Mouse (Mus musculus) stomach, embryonic 15.5 days (tissue): ENCODE results near the gene Mpig6b. TPM values are rescaled to one million over a fixed set of nuclear protein-coding genes. Genes with fewer than 3 reads are reported as not detected.

Experiments used
- ATAC-seq: fragments of 200-750 bp; cut with Nextera tagmentation; 2 replicates; pipeline ENCODE4 v1.8.0; 2017; ENCODE audit warnings: low read depth, moderate number of reproducible peaks, moderate TSS enrichment; ENCODE audit not compliant: insufficient read depth, low FRiP score
- H3K27ac ChIP-seq: fragments of 300-500 bp; sonication (generic); 2 replicates; pipeline ENCODE4 v1.5.1; 2015; ENCODE audit warnings: mild to moderate bottlenecking, inconsistent platforms
- H3K27me3 ChIP-seq: fragments of 300-500 bp; sonication (generic); replicated peaks from 2 replicates; pipeline ENCODE4 v1.6.1; 2015; ENCODE audit warnings: inconsistent platforms
- H3K36me3 ChIP-seq: fragments of 300-500 bp; sonication (generic); 2 replicates; pipeline ENCODE4 v1.6.1; 2015; ENCODE audit warnings: inconsistent platforms
- H3K4me1 ChIP-seq: fragments of 300-500 bp; sonication (generic); 2 replicates; pipeline ENCODE4 v1.6.1; 2015; ENCODE audit warnings: inconsistent platforms
- H3K4me2 ChIP-seq: fragments of 300-500 bp; sonication (generic); 2 replicates; pipeline ENCODE4 v1.6.1; 2015; ENCODE audit warnings: mild to moderate bottlenecking, inconsistent platforms
- H3K4me3 ChIP-seq: fragments of 300-500 bp; sonication (generic); replicated peaks from 2 replicates; pipeline ENCODE4 v1.5.1; 2015; ENCODE audit warnings: inconsistent platforms
- H3K9ac ChIP-seq: fragments of 300-500 bp; sonication (generic); 2 replicates; pipeline ENCODE4 v1.6.1; 2015; ENCODE audit warnings: inconsistent platforms
- H3K9me3 ChIP-seq: fragments of 300-500 bp; sonication (generic); 2 replicates; pipeline ENCODE4 v1.6.1; 2016; ENCODE audit warnings: inconsistent platforms
- WGBS: fragments of 180-500 bp; shearing (Covaris S2); methylation state at CpG from one replicate; pipeline ENCODE4 v1.1.7; 2015; 5-methylcytosine and 5-hydroxymethylcytosine counted together
- polyA plus RNA-seq: library from polyadenylated mRNA; unstranded; fragments of >200 nt; fragmentation: Nextera tagmentation; extraction: Ambion mirVana; gene quantifications from 2 replicates; pipeline ENCODE4 v1.2.1, GENCODE M21; 2015

The Mpig6b gene
- polyA plus RNA-seq, 1 experiment from 2014 or later = 0.44 TPM

DNA sequence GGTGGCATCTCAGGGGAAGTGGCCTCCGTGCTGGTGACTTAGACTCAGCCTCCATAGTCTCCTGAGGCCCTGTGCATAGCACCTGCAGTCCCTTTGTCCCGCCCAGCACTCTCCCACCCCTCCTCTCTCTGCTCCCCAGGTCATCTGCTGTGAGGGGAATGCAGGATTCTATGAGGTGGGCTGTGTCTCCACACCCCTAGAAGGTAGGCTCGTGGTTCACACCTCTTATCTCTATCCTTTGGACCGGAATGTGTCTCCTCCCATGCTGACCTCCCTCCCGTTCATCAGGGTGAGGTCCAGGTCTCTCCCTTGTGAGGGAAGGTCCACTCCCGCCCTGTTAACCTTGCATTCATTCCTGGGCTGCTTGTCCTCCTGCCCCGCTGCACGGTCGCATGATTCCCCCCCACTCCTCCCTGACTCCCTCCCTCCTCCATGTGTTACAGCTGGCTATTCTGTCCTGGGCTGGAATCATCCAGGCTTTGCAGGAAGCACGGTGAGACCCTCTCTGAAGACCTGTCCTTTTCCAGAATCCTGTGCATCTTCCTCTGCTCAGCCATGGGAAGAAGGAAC is 34.3 kb upstream of the Mpig6b start:
- Histone ChIP-seq H3K4me1 (no peaks in the 10 kb centered on the region), H3K27me3 (no peaks in the 10 kb centered on the region), H3K4me2 (no peak overlapping the region), H3K9ac (no peak overlapping the region), H3K27ac (no peak overlapping the region), H3K9me3 (no peaks in the 10 kb centered on the region), H3K36me3 (peaks cover 56% of the 10 kb centered on the region), H3K4me3 (no peak overlapping the region)
- no peak for ATAC-seq
- 62% methylated on average over 10 of the region's 10 CpGs for WGBS

DNA sequence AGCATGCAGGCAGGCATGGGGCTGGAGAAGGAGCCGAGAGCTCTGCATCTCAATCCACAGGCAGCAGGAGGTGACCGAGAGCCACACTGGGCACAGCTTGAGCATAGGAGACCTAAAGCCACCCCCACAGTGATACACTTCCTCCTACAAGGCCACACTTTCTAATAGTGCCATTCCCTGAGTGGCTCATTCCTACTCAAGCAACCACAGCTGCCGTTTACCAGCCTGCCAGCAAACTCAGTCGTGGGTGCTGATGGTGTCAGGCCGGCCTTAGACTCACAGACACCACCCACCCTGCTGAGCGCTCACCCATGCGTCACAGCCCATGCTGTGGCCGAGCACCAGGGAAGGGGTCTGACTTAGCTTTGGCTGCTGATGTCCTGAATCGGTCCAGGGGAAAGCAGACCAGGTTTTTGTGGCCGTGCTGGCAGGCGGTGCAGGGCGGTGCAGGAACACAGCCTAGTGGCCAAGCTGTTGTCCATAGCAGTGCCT is 31.2 kb upstream of the Mpig6b start:
- no peak overlapping the region for H3K27ac ChIP-seq
- H3K4me2 ChIP-seq = no peak overlapping the region
- no peak for ATAC-seq
- no peaks in the 10 kb centered on the region for H3K27me3 ChIP-seq
- H3K36me3 ChIP-seq = peaks cover 70% of the 10 kb centered on the region
- H3K9me3 ChIP-seq = no peaks in the 10 kb centered on the region
- no peak overlapping the region for H3K9ac ChIP-seq
- no peaks in the 10 kb centered on the region for H3K4me1 ChIP-seq
- no peak overlapping the region for H3K4me3 ChIP-seq
- 88% methylated on average over 12 of the region's 12 CpGs for WGBS

DNA sequence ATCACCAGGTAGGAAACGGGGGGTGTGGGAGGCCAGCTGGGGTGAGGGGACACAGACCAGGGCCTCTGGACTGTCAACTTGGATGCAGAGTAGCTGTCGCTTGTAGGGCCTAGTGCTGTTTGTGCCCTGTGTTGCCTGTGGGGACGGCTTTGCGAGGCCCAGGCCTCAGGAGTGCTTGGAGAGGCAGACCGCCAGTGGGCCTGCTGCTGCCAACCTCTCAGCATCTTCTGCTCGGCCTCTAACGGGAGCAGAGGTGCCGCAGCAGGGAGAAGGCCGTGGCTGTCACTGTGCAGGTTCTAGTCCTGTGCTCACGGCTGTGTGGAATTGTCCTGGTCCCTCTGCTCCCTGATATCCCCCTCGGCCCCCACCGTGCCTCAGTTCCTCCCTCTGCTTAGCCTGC is 30.6 kb upstream of the Mpig6b start:
- 84% methylated on average over 12 of the region's 12 CpGs for WGBS
- peaks cover 68% of the 10 kb centered on the region for H3K36me3 ChIP-seq

DNA sequence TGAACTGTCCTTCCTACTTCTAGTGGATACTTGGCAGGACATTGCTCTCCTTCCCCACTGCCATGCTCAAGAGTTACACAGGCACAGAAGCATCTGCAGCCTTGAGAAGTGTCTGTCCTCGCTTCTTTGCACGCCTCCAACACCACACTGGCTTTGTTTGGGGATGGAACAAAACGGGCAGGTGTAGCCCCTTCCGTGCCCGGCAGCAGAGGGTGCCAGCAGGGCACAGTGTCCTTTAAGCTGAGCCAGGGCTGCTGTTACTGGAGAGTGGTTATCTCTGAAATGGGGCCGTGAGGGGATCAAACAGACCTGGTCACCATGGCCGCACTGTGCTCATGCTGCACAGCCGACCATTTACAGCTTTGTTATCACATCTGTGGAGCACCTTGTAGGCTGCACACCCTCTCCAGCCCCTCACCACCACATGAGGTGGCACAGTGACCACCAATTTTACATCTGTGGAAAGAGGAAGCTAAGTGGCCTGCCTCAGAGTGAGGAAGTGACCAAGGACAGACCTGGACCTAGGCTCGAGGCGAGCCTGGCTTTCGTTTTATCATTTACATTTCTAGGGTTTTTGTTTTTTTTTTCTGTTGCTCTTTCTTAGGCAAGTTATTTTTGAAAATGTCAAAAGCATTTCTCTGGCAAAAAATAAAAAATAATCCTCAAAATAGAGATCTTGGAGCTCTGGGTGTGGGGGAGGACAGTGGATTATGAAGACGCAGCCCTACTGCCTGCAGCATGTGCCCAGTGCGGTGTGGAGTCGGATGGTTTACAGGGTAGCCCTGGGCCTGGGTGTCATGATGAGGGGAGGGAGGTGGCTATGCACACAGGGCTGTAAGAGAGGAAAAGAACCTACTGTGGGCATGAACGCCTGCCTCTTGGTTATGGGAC is 28.7 kb upstream of the Mpig6b start:
- Histone ChIP-seq H3K4me3 (no peak overlapping the region), H3K9ac (no peak overlapping the region), H3K36me3 (peaks cover 54% of the 10 kb centered on the region), H3K9me3 (no peaks in the 10 kb centered on the region), H3K27ac (no peak overlapping the region), H3K4me1 (peaks cover 9% of the 10 kb centered on the region), H3K27me3 (no peaks in the 10 kb centered on the region), H3K4me2 (no peak overlapping the region)
- 88% methylated on average over 15 of the region's 15 CpGs for WGBS
- no peak for ATAC-seq

More for the DNA sequence above, 30.6 kb upstream of the Mpig6b start:
- Histone ChIP-seq H3K27ac (no peak overlapping the region), H3K4me1 (no peaks in the 10 kb centered on the region), H3K4me3 (no peak overlapping the region), H3K9me3 (no peaks in the 10 kb centered on the region), H3K4me2 (no peak overlapping the region), H3K9ac (no peak overlapping the region), H3K27me3 (no peaks in the 10 kb centered on the region)
- ATAC-seq = no peak

DNA sequence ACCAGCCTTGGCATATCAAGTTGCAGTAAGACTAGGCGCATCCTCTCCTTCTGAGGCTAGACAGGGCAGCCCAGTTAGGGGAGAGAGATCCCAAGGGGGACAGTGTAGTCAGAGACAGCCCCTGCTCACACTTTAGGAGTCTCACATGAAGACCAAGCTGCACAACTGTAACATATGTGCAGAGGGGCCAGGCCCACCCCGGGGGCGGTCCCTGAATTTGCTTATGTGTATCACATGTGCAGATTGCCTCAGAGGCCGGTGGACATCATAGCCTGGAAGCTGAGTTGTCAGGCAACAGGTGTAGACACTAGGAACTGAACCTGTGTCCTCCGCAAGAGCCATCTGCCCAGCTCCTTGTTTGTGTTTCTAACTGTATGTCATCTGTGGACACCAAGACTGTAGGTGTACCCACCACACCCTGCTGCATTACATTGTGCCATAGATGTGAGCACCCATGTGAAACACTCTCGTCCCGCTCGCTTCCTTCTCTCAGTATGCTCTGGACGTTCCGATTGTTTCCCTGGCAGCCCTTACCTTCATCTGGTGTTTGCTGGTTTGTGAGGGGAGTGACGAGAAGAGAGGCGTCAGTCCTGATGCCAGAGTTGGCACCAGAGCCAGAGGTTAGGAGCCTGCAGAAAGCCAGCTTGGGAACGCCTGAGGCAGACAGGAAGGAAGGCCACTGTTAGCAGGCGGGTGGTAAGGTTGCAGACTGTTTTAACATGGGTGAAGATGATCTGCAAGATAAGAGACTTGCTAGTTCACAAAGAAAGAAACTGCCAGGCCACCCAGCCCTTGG is 26.6 kb upstream of the Mpig6b start:
- Histone ChIP-seq H3K4me1 (peaks cover 9% of the 10 kb centered on the region), H3K4me2 (no peak overlapping the region), H3K4me3 (no peak overlapping the region), H3K27me3 (no peaks in the 10 kb centered on the region), H3K36me3 (peaks cover 46% of the 10 kb centered on the region), H3K9ac (no peak overlapping the region), H3K9me3 (no peaks in the 10 kb centered on the region), H3K27ac (no peak overlapping the region)
- 91% methylated on average over 14 of the region's 14 CpGs for WGBS
- no peak for ATAC-seq

DNA sequence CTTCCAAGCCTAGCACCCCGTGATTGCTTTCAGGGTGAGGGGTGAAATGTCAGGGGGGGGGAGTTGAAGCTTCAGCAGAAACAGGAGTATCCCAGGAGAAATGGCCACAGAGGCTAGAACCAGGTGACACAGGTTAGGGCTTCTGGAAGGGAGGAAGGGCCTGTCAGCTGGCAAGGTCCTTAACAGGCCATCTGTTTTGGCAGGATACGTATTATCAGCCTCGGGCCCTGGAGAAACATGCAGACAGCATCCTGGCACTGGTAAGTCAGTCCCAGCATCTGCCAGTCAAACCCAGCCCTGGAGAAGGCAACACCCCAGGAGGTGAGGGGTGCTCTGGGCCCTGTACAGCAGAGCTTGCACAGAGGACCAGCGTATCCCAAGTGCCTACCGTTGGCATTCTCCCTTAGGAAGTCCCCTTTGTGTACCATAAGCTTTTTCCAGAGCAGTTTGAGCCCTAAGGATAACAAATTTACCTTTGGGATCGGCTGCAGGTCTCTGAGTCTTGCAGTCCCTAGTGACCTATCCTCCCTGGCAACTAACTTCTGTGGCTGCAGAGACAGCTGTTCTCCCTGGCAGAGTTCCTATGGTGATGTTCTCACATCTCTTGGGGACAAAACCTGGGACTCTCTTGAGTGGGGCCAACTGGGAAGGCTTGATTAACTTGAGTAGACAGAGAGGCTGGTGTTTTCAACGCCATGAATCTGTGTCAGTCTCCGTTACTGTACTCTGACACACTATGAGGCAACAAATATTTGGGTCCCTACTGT is 24.4 kb upstream of the Mpig6b start:
- Histone ChIP-seq H3K9ac (peak overlapping the region; percentile 80), H3K9me3 (no peaks in the 10 kb centered on the region), H3K27ac (0 out of 2 replicates have a peak overlapping the region, but pooled peaks have one; percentile 97), H3K4me1 (peaks cover 9% of the 10 kb centered on the region), H3K36me3 (peaks cover 28% of the 10 kb centered on the region), H3K4me2 (peak overlapping the region; percentile 60), H3K4me3 (peak overlapping the region; percentile 70), H3K27me3 (no peaks in the 10 kb centered on the region)
- peak; percentile 8; the same call in 1 of the 2 replicates for ATAC-seq
- WGBS = 60% methylated on average over 8 of the region's 8 CpGs

DNA sequence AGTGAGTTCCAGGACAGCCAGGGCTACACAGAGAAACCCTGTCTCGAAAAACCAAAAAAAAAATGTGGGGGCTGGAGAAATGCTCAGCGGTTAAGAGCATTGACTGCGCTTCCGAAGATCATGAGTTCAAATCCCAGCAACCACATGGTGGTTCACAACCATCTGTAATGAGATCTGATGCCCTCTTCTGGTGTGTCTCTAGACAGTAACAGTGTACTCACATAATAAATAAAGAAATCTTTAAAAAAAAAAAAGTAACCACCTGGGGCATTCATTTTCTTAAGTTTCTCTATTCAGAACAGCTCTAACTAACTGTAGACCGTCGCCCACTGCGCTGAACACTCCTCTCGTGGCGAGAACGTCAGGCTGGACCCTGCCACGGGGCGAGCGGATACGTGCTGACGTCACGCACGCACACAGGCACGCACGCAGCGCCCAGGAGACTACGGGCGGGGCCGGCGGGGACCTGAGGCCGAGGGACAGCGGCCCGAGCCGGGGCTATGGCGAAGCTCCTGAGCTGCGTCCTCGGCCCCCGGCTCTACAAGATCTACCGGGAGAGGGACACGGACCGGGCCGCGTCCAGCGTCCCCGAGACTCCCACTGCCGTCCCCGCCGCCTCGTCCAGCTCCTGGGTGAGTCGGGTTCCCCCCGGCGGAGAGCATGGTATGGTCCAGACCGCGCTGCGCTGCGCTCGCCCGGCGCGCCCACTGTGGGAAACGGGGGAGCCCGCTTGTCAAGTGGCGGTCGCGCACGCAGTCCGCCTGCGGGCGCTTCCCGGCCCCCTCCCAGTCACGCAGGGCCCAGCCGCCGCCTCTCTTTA is 23.1 kb upstream of the Mpig6b start, which contains the start of gene Abhd16a:
Abhd16a (plus strand) TSS at position 439 of the 820 bp plus-strand sequence.
- Histone ChIP-seq H3K9me3 (no peaks in the 10 kb centered on the region), H3K9ac (peak within 1 kb of the TSS; percentile 80), H3K4me2 (peak within 1 kb of the TSS; percentile 60), H3K27ac (peak within 1 kb of the TSS; percentile 97), H3K36me3 (peaks cover 19% of the 10 kb centered on the region), H3K4me1 (peaks cover 9% of the 10 kb centered on the region), H3K4me3 (peak within 1 kb of the TSS; percentile 70), H3K27me3 (no peaks in the 10 kb centered on the region)
- peak; percentile 95 for ATAC-seq
- 3% methylated on average over 67 of the region's 67 CpGs for WGBS

DNA sequence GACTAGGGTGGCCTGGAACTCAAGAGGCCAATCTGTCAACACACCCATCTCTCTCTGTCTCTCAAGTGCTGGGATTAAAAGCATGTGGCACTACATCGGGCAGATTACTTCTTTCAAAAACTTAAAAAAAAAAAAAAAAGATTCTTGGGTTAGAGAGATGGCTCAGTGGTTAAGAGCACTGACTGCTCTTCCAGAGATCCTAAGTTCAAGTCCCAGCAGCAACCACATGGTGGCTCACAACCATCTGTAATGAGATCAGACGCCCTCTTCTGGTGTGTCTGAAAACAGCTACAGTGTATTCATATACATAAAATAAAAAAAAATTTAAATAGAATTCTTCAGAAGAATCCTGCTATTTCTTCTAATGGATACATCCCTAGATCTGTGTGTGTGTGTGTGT is 22.2 kb upstream of the Mpig6b start:
- H3K4me1 ChIP-seq = peaks cover 9% of the 10 kb centered on the region
- H3K27me3 ChIP-seq = no peaks in the 10 kb centered on the region
- no peak overlapping the region for H3K4me2 ChIP-seq
- H3K4me3 ChIP-seq = no peak overlapping the region
- WGBS = 50% methylated on average over 2 of the region's 2 CpGs
- H3K36me3 ChIP-seq = peaks cover 17% of the 10 kb centered on the region
- H3K9ac ChIP-seq = no peak overlapping the region
- no peak for ATAC-seq
- no peaks in the 10 kb centered on the region for H3K9me3 ChIP-seq
- H3K27ac ChIP-seq = no peak overlapping the region

DNA sequence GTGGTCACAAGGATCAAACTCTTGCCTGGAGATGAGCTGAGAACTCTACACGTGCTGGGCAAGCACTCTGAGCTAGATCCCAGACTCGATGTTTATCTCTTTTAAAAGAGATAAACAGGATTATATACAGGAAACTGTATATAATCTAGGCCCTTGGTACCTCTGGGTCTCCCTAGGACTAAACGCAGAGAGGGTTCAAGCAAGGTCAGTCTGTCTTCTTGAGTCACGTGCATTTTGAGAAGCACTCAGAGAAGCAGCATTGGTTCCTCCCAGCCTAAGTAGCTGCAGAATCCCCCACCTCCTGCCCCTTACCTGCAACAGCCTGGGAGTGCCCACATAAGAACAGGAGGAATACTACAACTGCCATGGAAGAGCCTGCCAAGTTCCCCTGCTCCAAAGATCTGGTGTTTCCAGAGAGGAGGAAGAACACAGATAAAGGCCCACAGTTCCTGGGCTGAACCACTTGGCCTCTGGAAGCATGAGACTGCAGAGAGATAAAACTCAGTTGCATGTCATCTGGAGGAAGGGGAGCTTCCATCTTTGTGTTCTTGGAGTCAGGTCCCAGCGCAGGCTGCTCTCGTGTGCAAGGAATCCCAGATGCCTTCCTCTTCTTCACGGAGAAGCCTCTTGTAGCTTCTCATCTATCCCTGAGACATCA is 19.4 kb upstream of the Mpig6b start, which contains the start of gene Ly6g6f:
Ly6g6f (minus strand) TSS at position 403 of the 658 bp plus-strand sequence.
- H3K4me1 ChIP-seq = peaks cover 5% of the 10 kb centered on the region
- no peaks in the 10 kb centered on the region for H3K27me3 ChIP-seq
- no peak for ATAC-seq
- no peak within 1 kb of the TSS for H3K27ac ChIP-seq
- WGBS = 56% methylated on average over 7 of the region's 7 CpGs
- H3K9ac ChIP-seq = no peak within 1 kb of the TSS
- H3K9me3 ChIP-seq = no peaks in the 10 kb centered on the region
- no peak within 1 kb of the TSS for H3K4me3 ChIP-seq
- no peak within 1 kb of the TSS for H3K4me2 ChIP-seq
- H3K36me3 ChIP-seq = no peaks in the 10 kb centered on the region

DNA sequence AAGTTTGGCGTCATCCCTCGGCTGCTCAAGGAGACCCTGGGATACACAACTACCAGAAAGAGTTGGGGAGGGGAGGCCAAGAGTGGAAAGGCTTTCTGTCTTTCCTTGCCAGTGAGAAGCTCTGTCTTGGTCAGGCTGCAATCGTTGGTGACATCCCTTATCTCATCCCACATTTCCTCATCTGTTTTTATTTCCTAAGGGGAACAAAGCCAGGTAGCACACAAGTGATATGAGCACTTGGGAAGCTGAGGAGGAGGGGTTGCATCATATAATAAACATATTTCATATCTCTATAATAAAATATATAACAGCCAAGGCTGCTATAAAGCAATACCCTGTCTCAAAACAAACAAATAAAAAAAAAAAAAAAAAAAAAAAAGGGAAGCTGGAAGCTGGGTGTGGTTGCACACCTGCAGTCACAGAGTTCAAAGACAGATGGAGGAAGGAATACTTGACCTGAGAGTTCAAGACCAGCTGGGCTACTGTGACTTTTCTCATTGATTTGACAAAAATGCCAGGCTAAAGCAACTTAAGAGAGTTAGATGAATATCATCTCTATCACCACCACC is 18.0 kb upstream of the Mpig6b start:
- Histone ChIP-seq H3K36me3 (no peaks in the 10 kb centered on the region), H3K4me2 (no peak overlapping the region), H3K4me1 (0 out of 2 replicates have a peak, but pooled peaks cover 3% of the 10 kb centered on the region), H3K4me3 (no peak overlapping the region), H3K9ac (no peak overlapping the region), H3K27me3 (no peaks in the 10 kb centered on the region), H3K27ac (no peak overlapping the region), H3K9me3 (no peaks in the 10 kb centered on the region)
- 75% methylated on average over 3 of the region's 3 CpGs for WGBS
- ATAC-seq = no peak
